20 mouse cellular contexts compared by ENCODE assay signal in genomic region chr10:115811519-115811918, GRCm38 (mm10). TPM values are rescaled to one million over a fixed set of nuclear protein-coding genes. Genes with fewer than 3 reads are reported as not detected.
DNase-seq lines count a peak whose midpoint lies in the region; ATAC-seq and TF ChIP-seq lines count a peak whose summit lies in the region.
"Had no signal": no experiment of that assay in that cellular context is flagged by ENCODE, and none has a peak within 500 bp of the region (broad histone marks: within the 10 kb centered on the region; RNA-seq: fewer than 3 reads in every experiment).

No protein-coding gene starts in this region.

- DNase-seq in kidney, adult 2 months: peak; percentile 13
- DNase-seq in kidney, postnatal 10 days: no peak
- DNase-seq in kidney, postnatal 0 days (ENCODE audit: low spot score): no peak
- no peak for DNase-seq in kidney, postnatal 25 days
- peak; percentile 38 for DNase-seq in forelimb bud, embryonic 11.5 days (ENCODE audit: low read depth, low spot score)
- DNase-seq: adrenal gland, adult 8-10 months; adrenal gland, postnatal 36 days; cerebellum, adult 8-10 months; cerebellum, postnatal 14 days; gastrocnemius, postnatal 14 days; heart, adult 2 months; heart, postnatal 14 days had no signal

- H3K4me1 ChIP-seq in kidney, adult 2 months (ENCODE audit: control insufficient read depth, insufficient read depth, low read length): peaks cover 13% of the 10 kb centered on the region
- no peaks in the 10 kb centered on the region; the same call in 1 of the 2 replicates for H3K4me1 ChIP-seq in kidney, postnatal 0 days (replicated peaks; ENCODE audit: insufficient read depth, low read length)
- H3K4me1 ChIP-seq in forebrain, embryonic 12.5 days: no peaks in the 10 kb centered on the region
- H3K4me1 ChIP-seq: embryonic facial prominence, embryonic 13.5 days; heart, embryonic 15.5 days; hindbrain, embryonic 13.5 days had no signal

- no peaks in the 10 kb centered on the region for H3K9me3 ChIP-seq in kidney, postnatal 0 days (replicated peaks; ENCODE audit: low read length)
- H3K9me3 ChIP-seq in forebrain, embryonic 12.5 days: no peaks in the 10 kb centered on the region
- H3K9me3 ChIP-seq: embryonic facial prominence, embryonic 13.5 days; heart, embryonic 15.5 days; hindbrain, embryonic 13.5 days had no signal

- H3K4me3 ChIP-seq in kidney, adult 2 months (ENCODE audit: insufficient read depth, low read depth, low read length): no peak overlapping the region
- H3K4me3 ChIP-seq in kidney, postnatal 0 days (replicated peaks; ENCODE audit: low read depth, low read length): no peak overlapping the region
- H3K4me3 ChIP-seq in forebrain, embryonic 12.5 days (replicated peaks): no peak overlapping the region
- H3K4me3 ChIP-seq: embryonic facial prominence, embryonic 13.5 days; heart, adult 2 months; heart, embryonic 15.5 days; hindbrain, embryonic 13.5 days had no signal

- 27% methylated on average over 5 of the region's 5 CpGs for WGBS in kidney, adult 2 months
- WGBS in kidney, postnatal 0 days: 25% methylated on average over 5 of the region's 5 CpGs
- 49% methylated on average over 5 of the region's 5 CpGs for WGBS in forebrain, embryonic 12.5 days

- TF ChIP-seq POLR2A in kidney, adult 2 months (IDR thresholded peaks at IDR 0.05; ENCODE audit: low read depth, low read length): no peak

- H3K9ac ChIP-seq in kidney, postnatal 0 days (ENCODE audit: low read depth, low read length): no peak overlapping the region
- H3K9ac ChIP-seq in forebrain, embryonic 12.5 days: no peak overlapping the region
- H3K9ac ChIP-seq: embryonic facial prominence, embryonic 13.5 days; heart, embryonic 15.5 days; hindbrain, embryonic 13.5 days had no signal

- no peak overlapping the region for H3K4me2 ChIP-seq in kidney, postnatal 0 days (ENCODE audit: low read length)
- H3K4me2 ChIP-seq in forebrain, embryonic 12.5 days: no peak overlapping the region
- H3K4me2 ChIP-seq: embryonic facial prominence, embryonic 13.5 days; heart, embryonic 11.5 days; heart, embryonic 15.5 days; hindbrain, embryonic 13.5 days had no signal

- no peak for ATAC-seq in kidney, postnatal 0 days (replicated peaks; ENCODE audit: low FRiP score, low read depth)
- no peak for ATAC-seq in forebrain, embryonic 12.5 days (ENCODE audit: low FRiP score)
- ATAC-seq: forebrain, embryonic 14.5 days; hindbrain, postnatal 0 days had no signal

- TF ChIP-seq CTCF in kidney, adult 2 months (conservative IDR thresholded peaks at IDR 0.05; ENCODE audit: insufficient read depth, insufficient read length, low read depth, low read length): no peak
- no peak for TF ChIP-seq CTCF in kidney, postnatal 0 days (IDR thresholded peaks at IDR 0.05; ENCODE audit: low read depth)

- H3K27me3 ChIP-seq in kidney, adult 2 months (replicated peaks; ENCODE audit: control insufficient read depth, insufficient read depth, low read length): no peaks in the 10 kb centered on the region
- H3K27me3 ChIP-seq in kidney, postnatal 0 days (ENCODE audit: insufficient read depth, low read length): no peaks in the 10 kb centered on the region
- no peaks in the 10 kb centered on the region for H3K27me3 ChIP-seq in forebrain, embryonic 12.5 days
- H3K27me3 ChIP-seq: CH12.LX; embryonic facial prominence, embryonic 13.5 days; heart, embryonic 15.5 days; hindbrain, embryonic 13.5 days had no signal

- H3K36me3 ChIP-seq in kidney, adult 2 months (ENCODE audit: control insufficient read depth, insufficient read depth, low read length): no peaks in the 10 kb centered on the region
- no peaks in the 10 kb centered on the region for H3K36me3 ChIP-seq in kidney, postnatal 0 days (ENCODE audit: insufficient read depth, low read length)
- H3K36me3 ChIP-seq in forebrain, embryonic 12.5 days (replicated peaks): no peaks in the 10 kb centered on the region
- H3K36me3 ChIP-seq: embryonic facial prominence, embryonic 13.5 days; heart, embryonic 15.5 days; hindbrain, embryonic 13.5 days had no signal

- 0 out of 2 replicates have a peak overlapping the region, but pooled peaks have one; percentile 38 for H3K27ac ChIP-seq in kidney, adult 2 months (ENCODE audit: insufficient read depth, low read depth, low read length)
- 0 out of 2 replicates have a peak overlapping the region, but pooled peaks have one; percentile 15 for H3K27ac ChIP-seq in kidney, postnatal 0 days
- no peak overlapping the region for H3K27ac ChIP-seq in forebrain, embryonic 12.5 days
- H3K27ac ChIP-seq: embryonic facial prominence, embryonic 13.5 days; heart, adult 2 months; heart, embryonic 15.5 days; hindbrain, embryonic 13.5 days; hindbrain, postnatal 0 days had no signal

RNA-seq across cellular contexts. Expression of gene Tspan8, which starts 5.1 kb away (rescaled TPM):
- 22.7 and 32.7 TPM in 2 replicates for polyA plus RNA-seq in kidney, adult 2 months (2012; rRNA removed)
- polyA plus RNA-seq in kidney, postnatal 0 days (2015; fragmentation: Nextera tagmentation; extraction: Ambion mirVana): 93.9 and 106 TPM in 2 replicates
- 0.27 and 0.43 TPM in 2 replicates for polyA plus RNA-seq in forebrain, embryonic 12.5 days (2016; fragmentation: Nextera tagmentation; extraction: Ambion mirVana)

Comparison
In these comparisons a context has a peak if more than half of its experiments do, and no peak if none do; other contexts are left out.
1. DNase-seq: peak in kidney, adult 2 months (single experiment) and forelimb bud, embryonic 11.5 days (single experiment); none in kidney, postnatal 10 days (single experiment), kidney, postnatal 0 days (single experiment) and kidney, postnatal 25 days (0 of 2).
2. RNA of gene Tspan8, which starts 5.1 kb away (polyA plus RNA-seq): 93.9 to 106 TPM in kidney, postnatal 0 days and 22.7 to 32.7 TPM in kidney, adult 2 months; 0.27 to 0.43 TPM in forebrain, embryonic 12.5 days; every median in the first group is over 10 times any median in the second.